Mouse (Mus musculus) bone marrow macrophage, adult 2 months (primary cell): ENCODE measurements around the gene Gm10681. TPM values are rescaled to one million over a fixed set of nuclear protein-coding genes. Genes with fewer than 3 reads are reported as not detected.
"Not testable (repeated sequence)": the region's sequence is repeated elsewhere in the genome, so short reads cannot be mapped to it uniquely, and the experiment has no call there.

Experiments
- H3K27ac ChIP-seq: 2 replicates; pipeline ENCODE4 v1.5.1; 2012; ENCODE audit warnings: low read depth, low read length; ENCODE audit not compliant: insufficient read depth
- H3K4me1 ChIP-seq: 2 replicates; pipeline ENCODE4 v1.6.1; 2012; ENCODE audit warnings: low read length; ENCODE audit not compliant: control insufficient read depth, insufficient read depth
- H3K4me3 ChIP-seq: 2 replicates; pipeline ENCODE4 v1.5.1; 2012; ENCODE audit warnings: mild to moderate bottlenecking, low read length, moderate library complexity; ENCODE audit not compliant: insufficient read depth
- CTCF ChIP-seq: IDR thresholded peaks from 2 replicates; pipeline ENCODE4 v1.5.1; 2012; ENCODE audit warnings: low read depth, mild to moderate bottlenecking, low read length, moderate library complexity
- POLR2A ChIP-seq: IDR thresholded peaks from 2 replicates; pipeline ENCODE4 v1.6.1; 2012; ENCODE audit warnings: mild to moderate bottlenecking, low read depth, low read length, borderline replicate concordance
- polyA plus RNA-seq: library from polyadenylated mRNA; stranded (reverse); fragments of >200 nt; gene quantifications from 2 replicates; pipeline ENCODE4 v1.2.4, GENCODE M21; 2012; ENCODE audit not compliant: missing spikeins, insufficient read depth, insufficient read length

The Gm10681 gene
- polyA plus RNA-seq = not detected in 2 replicates

DNA sequence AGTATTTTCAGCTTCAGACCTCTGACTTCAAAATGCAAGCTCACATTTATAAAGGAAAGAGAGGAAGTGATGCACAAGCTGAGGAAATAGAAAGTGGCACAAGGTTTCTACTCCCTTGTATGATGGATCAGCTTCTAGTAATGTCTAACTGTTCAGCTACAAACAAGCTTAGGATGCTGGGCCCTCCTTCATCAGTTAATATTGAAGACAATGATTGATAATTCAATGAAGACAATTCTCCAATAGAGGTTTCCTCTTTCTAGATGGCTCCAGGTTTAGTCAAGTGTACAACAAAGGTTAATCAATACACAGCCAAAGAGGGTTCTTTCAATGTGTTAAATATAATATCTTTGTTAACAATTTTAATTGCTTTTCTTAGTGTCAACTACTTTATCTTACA lies at the start of gene Gm10681:
Gene Gm10681 (minus strand): TSS at position 101 of the 400 bp plus-strand sequence.
- TF ChIP-seq POLR2A (no peak), CTCF (no peak)
- Histone ChIP-seq H3K4me3 (no peak within 1 kb of the TSS), H3K4me1 (no peaks in the 10 kb centered on the region), H3K27ac (no peak within 1 kb of the TSS)

DNA sequence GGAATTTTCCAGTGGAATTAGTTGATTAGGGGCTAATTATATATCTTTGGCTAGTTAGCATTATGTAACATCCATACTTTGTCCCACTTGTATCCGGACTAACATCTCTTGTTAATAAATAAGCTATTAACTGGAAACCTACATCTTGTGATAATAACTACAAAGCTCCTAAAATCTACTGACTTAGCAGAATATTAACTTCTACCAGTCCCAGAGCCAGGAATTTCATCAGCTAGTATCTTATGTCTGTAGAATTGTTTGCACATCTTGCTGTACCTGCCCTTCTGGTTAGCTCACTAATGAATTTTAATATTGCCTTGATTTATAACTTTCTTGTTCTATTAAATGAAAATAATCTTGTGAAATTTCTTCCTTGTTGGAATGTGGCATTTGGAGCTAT lies 46.5 kb upstream of the Gm10681 start:
- TF ChIP-seq CTCF = no peak
- H3K4me1 ChIP-seq = no peaks in the 10 kb centered on the region
- no peak overlapping the region for H3K27ac ChIP-seq
- no peak overlapping the region for H3K4me3 ChIP-seq

DNA sequence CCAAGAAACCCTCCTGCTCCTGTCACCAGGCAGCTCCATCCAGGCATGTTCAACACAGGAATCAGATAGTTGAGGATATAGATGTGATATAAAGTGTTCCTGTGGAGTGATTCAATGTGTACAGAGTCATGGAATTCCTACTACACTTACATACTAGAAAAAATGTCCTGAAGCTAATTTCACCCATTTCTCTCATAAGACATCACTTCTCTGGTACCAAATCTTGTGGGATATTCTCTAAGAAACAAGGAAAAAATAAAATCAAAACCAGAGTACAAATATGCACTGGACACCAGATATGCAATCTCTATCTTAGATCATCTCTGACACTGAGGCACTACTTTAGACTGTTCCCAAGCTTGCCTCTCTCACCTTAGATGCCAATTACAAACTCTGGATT lies 41.5 kb upstream of the Gm10681 start, which contains the start of gene Hsd3b5:
Gene Hsd3b5 (minus strand): TSS at position 101 of the 400 bp plus-strand sequence.
- H3K27ac ChIP-seq = no peak within 1 kb of the TSS
- TF ChIP-seq CTCF (no peak), POLR2A (no peak)
- no peak within 1 kb of the TSS for H3K4me3 ChIP-seq
- no peaks in the 10 kb centered on the region for H3K4me1 ChIP-seq

DNA sequence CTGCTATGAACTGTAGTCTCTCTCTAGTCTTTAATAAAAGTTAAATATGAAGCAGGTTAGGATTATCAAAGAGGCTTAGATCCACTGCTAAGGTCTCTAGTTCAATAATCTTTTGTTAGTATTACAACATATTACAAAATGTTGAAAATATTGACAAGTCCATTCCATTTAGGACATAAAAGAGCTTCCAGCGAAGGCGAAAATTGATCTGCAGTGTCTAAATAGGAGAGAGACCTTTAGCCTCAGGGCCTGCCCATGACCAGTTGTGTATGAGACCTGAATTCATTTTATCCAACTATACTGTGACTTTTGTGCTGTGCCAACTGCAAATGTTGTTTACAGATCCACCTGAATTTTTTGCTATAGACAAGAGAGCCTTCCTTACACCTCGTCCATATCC lies 41.0 kb upstream of the Gm10681 start:
- Histone ChIP-seq H3K4me3 (no peak overlapping the region), H3K4me1 (no peaks in the 10 kb centered on the region), H3K27ac (no peak overlapping the region)
- TF ChIP-seq CTCF (no peak), POLR2A (no peak)

DNA sequence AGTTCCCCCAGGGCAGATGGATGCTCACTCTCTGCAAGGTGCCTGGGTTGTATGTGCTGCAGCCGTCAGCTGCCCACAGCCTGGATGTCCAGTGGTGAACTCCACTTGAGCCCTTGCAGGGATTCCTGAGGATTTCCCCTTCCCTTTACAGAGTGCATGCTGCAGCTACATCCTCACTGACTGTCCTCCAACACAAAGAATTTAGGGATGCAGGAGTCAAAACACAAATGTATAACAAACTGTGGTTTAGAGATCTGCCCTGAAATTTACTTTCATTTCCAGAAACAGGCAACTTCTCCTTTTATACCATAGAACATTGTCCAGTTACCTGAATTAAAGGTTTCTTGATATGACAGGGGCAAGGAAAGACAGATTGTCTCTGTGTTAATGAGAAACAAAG lies 28.2 kb upstream of the Gm10681 start:
- not testable (repeated sequence) for H3K27ac ChIP-seq, H3K4me1 ChIP-seq, H3K4me3 ChIP-seq

DNA sequence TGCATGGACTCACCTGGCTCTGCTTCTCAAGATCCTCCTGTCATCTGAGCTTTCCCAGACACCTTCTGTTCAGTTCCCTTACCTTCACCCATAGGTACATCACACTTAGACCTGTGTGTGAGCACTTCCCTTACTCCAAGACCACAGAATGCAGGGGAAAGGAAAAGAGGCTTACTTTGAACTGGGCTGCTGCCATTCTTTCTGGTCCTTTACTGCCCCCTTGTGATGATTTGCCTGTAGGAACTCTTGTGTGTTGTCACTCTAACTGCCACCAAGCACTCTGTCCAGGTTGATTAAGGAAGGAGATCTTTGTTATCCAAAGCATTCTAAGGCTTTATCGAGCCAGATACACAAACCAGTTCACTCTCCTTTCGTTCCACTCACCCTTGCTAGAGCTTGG lies 27.6 kb upstream of the Gm10681 start:
- H3K27ac ChIP-seq, H3K4me1 ChIP-seq, H3K4me3 ChIP-seq: not testable (repeated sequence)

DNA sequence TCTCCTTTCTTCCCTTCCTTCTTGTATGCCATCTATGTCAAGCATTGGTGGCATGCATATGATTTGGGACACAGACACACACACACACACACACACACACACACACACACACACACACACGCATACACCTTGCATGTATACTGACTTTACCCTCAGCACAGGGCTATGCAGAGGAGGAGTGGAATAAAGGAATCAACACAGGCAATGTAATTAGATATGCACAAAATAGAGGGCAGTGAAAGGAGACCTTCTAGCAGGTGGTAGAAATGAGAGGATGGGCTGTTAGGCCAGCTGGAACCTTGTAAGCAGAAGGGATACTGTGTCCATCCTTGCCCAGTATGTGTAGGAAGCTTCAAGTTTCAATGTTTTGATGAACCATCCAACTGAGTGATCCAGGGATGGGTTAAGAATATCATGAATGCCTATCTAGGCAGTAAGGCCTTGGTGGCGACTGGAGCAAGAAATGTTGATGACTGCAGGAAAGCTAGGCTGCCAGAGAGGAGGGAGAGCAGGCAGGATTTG lies 25.9 kb upstream of the Gm10681 start:
- not testable (repeated sequence) for H3K4me1 ChIP-seq, H3K27ac ChIP-seq, H3K4me3 ChIP-seq

DNA sequence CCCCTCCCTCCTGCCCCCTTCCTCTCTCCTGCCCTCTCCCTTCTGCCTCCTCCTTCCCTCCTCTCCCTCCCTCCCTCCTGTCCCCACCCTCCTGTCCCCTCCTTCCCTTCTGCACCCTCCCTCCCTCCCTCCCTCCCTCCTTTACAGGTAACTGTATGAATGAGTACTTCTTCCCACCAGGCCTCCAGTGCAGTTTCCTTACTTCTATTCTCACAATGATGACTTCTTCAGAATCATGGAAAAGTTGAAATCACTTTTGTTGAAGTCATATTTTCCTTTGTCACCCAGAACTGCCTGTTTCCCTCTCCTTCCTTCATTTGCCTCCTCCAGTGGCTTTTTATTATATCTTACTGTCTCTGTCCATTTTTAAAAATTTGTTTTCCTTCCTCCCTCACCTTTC lies 25.4 kb upstream of the Gm10681 start:
- Histone ChIP-seq H3K4me3 (no peak overlapping the region), H3K4me1 (no peaks in the 10 kb centered on the region), H3K27ac (no peak overlapping the region)
- TF ChIP-seq CTCF (no peak), POLR2A (no peak)

DNA sequence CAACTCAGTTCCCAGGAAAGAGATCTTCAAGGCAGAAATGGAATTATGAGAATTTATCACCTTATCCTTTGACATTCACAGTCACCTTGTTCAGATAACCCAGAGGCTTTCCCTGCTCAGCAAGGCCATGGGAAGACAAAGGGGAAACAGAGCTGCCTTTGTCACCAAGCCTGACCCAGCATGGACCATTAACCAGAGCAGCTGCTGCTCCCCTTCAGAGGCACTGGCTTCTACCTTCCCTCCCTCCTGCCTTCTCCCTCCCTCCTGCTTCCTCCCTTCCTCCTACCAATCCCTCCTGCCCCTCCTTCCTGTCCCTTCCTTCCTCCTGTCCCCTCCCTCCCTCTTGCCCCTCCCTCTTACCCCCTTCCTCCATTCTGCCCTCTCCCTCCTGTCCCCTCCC lies 24.9 kb upstream of the Gm10681 start:
- H3K4me3 ChIP-seq, H3K27ac ChIP-seq, H3K4me1 ChIP-seq: not testable (repeated sequence)

DNA sequence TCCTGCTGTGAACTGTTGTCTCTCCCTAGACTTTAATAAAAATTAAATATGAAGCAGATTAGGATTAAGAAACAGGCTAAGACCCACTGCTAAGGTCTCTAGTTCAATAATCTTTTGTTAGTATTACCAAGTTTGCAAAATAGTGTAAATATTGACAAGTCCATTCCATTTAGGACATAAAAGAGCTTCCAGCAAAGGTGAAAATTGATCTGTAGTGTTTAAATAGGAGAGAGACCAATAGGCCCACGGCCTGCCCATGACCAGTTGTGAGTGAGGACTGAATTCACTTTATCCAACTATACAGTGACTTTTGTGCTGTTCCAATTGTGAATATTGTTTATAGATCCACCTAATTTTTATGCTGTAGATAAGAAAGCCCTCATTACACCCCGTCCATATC lies 886 bp downstream of the Gm10681 start:
- no peak overlapping the region for H3K4me3 ChIP-seq
- no peak for TF ChIP-seq POLR2A
- no peak for TF ChIP-seq CTCF
- no peak overlapping the region for H3K27ac ChIP-seq
- H3K4me1 ChIP-seq = no peaks in the 10 kb centered on the region

DNA sequence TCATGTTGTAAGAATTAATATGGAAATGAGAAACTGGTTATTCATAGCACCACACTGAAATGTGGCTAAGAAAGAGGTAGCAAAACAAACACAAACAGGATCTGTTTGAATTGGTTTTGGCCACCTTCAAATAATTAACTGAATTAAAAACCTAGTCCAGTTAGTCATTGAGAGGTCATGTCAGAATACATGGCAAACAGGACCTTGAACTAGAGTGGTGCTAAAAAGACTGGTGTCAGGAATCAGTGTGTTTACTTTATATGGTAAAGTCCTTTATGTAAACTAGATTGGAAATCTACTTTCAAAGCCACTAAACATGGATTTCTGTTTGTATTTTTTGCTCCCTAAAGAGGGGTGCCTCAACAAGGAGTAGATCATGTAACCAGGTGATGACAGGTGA lies 6.0 kb downstream of the Gm10681 start:
- H3K27ac ChIP-seq, H3K4me3 ChIP-seq, H3K4me1 ChIP-seq: not testable (repeated sequence)

DNA sequence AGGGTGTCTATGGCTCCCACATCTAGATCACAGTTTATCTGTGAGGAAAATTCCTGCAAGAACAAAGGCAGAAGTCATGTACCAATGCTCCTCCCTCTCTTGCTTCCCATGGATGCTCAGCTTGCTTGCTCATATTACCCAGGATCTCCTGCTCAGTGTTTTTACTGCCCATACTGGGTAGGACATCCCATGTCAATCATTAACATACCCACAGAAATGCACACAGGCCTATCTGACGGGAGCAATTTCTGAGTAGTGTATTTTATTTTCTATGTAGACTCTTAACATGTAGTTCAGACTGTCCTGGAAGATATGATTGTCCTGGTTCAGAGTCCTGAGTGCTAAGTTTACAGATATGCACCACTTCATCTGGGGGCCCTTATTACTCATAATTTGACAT lies 6.4 kb downstream of the Gm10681 start:
- H3K4me3 ChIP-seq, H3K27ac ChIP-seq, H3K4me1 ChIP-seq: not testable (repeated sequence)

DNA sequence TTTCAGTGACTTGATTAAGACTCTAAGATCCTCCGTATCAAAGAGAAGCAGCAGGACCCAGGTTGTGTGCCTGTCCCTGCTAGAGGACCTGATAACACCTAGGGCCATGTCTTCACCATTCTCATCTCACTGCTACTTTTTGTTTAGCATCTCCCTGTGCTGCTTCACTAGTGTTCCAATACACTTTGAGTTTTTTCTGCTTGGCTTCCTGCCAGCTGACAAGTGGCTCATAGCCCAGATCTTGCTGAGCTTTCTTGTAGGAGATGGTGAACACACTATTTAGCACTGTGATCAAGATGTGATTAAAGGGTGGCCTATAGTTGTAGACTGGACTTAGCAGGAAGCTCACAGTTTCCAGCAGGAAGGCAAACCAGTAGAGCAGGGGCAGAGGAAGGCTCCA lies 7.6 kb downstream of the Gm10681 start:
- not testable (repeated sequence) for H3K4me3 ChIP-seq, H3K4me1 ChIP-seq

DNA sequence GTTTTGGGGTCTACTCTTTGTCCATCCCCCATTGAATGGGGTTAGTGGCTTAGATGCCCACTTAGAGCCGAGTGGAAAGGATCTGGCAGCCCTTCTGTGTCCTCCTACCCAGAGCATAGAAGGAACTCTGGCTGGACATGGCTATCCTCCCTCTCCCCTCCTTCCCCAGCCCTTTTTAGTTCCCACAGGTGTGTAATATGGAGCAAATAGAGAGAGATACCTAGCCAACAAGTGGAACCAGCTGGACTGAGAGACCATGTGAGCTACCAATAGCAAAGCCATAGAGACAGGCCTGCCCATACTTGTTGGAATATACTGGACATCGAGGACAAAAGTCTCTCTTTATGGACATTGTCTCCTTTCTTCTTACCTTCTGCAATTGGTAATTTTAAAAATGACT lies 20.9 kb downstream of the Gm10681 start:
- not testable (repeated sequence) for H3K4me1 ChIP-seq, H3K27ac ChIP-seq, H3K4me3 ChIP-seq

More for the DNA sequence above, 7.6 kb downstream of the Gm10681 start:
- H3K27ac ChIP-seq = not testable (repeated sequence)

DNA sequence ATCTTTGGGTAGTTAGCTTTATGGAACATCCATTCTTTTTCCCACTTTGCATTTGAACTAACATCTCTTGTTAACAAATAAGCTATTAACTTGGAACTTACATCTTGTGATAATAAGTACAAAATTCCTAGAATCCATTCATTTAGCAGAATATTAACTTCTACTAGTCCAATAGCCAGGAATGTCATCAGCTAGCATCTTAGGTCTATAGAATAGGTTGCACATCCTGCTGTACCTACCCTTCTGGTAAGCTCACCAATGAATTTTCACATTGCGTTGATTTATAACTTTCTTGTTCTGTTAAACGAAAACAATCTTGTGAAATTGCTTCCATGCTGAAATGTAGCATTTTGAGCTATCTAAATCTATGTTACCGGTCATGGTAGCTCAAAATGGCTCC lies 23.7 kb downstream of the Gm10681 start:
- not testable (repeated sequence) for H3K27ac ChIP-seq, H3K4me3 ChIP-seq, H3K4me1 ChIP-seq

DNA sequence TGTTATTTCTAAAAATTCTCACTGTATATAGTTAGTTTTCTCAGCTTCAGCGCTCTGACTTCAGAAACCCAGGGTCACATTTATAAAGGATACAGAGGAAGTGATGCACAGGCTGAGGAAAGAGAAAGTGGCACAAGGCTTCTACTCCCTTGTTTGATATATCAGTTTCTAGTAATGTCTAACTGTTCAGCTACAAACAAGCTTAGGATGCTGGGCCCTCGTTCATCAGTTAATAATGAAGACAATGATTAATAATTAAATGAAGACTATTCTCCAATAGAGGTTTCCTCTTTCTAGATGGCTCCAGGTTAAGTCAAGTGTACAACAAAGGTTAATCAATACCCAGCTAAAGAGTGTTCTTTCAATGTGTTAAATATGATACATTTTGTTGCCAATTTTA lies 24.8 kb downstream of the Gm10681 start:
- H3K4me3 ChIP-seq, H3K4me1 ChIP-seq, H3K27ac ChIP-seq: not testable (repeated sequence)
